ENCODE assay signal across 21 mouse cellular contexts in genomic region chr1:70881269-70881668, GRCm38 (mm10).
A peak's percentile ranks its signal among the peaks of the same experiment; 100 is the strongest.
DNase-seq lines count a peak whose midpoint lies in the region; ATAC-seq and TF ChIP-seq lines count a peak whose summit lies in the region.
"Had no signal": no experiment of that assay in that cellular context is flagged by ENCODE, and none has a peak within 500 bp of the region (broad histone marks: within the 10 kb centered on the region; RNA-seq: fewer than 3 reads in every experiment).

No protein-coding gene starts in this region.

- no peak overlapping the region for H3K9ac ChIP-seq in forebrain, embryonic 13.5 days
- H3K9ac ChIP-seq in forebrain, embryonic 12.5 days: no peak overlapping the region
- H3K9ac ChIP-seq in hindbrain, embryonic 11.5 days (ENCODE audit: low read depth, low read length): no peak overlapping the region
- H3K9ac ChIP-seq in hindbrain, postnatal 0 days (replicated peaks; ENCODE audit: low read length): no peak overlapping the region
- no peak overlapping the region for H3K9ac ChIP-seq in midbrain, embryonic 13.5 days (replicated peaks)
- no peak overlapping the region for H3K9ac ChIP-seq in midbrain, embryonic 15.5 days
- no peak overlapping the region for H3K9ac ChIP-seq in intestine, postnatal 0 days (ENCODE audit: low read depth, low read length)
- H3K9ac ChIP-seq: embryonic facial prominence, embryonic 15.5 days; heart, embryonic 13.5 days; hindbrain, embryonic 13.5 days had no signal

- H3K36me3 ChIP-seq in forebrain, embryonic 13.5 days (ENCODE audit: poor library complexity, severe bottlenecking): no peaks in the 10 kb centered on the region
- H3K36me3 ChIP-seq in forebrain, embryonic 12.5 days (replicated peaks): no peaks in the 10 kb centered on the region
- no peaks in the 10 kb centered on the region for H3K36me3 ChIP-seq in hindbrain, embryonic 11.5 days (ENCODE audit: control insufficient read depth, insufficient read depth, low read length)
- H3K36me3 ChIP-seq in hindbrain, postnatal 0 days (ENCODE audit: insufficient read depth, low read length): no peaks in the 10 kb centered on the region
- H3K36me3 ChIP-seq in midbrain, embryonic 13.5 days: no peaks in the 10 kb centered on the region
- no peaks in the 10 kb centered on the region for H3K36me3 ChIP-seq in midbrain, embryonic 15.5 days (replicated peaks)
- H3K36me3 ChIP-seq in intestine, postnatal 0 days (ENCODE audit: control insufficient read depth, insufficient read depth): no peaks in the 10 kb centered on the region
- H3K36me3 ChIP-seq: embryonic facial prominence, embryonic 15.5 days; heart, embryonic 13.5 days; hindbrain, embryonic 13.5 days had no signal

- no peaks in the 10 kb centered on the region for H3K4me1 ChIP-seq in forebrain, embryonic 13.5 days
- H3K4me1 ChIP-seq in forebrain, embryonic 12.5 days: no peaks in the 10 kb centered on the region; the same call in 1 of the 2 replicates
- no peaks in the 10 kb centered on the region for H3K4me1 ChIP-seq in hindbrain, embryonic 11.5 days (replicated peaks; ENCODE audit: control insufficient read depth, insufficient read depth, low read length)
- H3K4me1 ChIP-seq in hindbrain, postnatal 0 days (ENCODE audit: insufficient read depth, low read length): no peaks in the 10 kb centered on the region
- peaks cover 16% of the 10 kb centered on the region for H3K4me1 ChIP-seq in midbrain, embryonic 13.5 days (replicated peaks)
- peaks cover 4% of the 10 kb centered on the region; the same call in 1 of the 2 replicates for H3K4me1 ChIP-seq in midbrain, embryonic 15.5 days
- no peaks in the 10 kb centered on the region for H3K4me1 ChIP-seq in intestine, postnatal 0 days (replicated peaks; ENCODE audit: control insufficient read depth, insufficient read depth, low read length)
- H3K4me1 ChIP-seq: embryonic facial prominence, embryonic 15.5 days; heart, embryonic 13.5 days had no signal

- no peak overlapping the region for H3K27ac ChIP-seq in forebrain, embryonic 13.5 days
- H3K27ac ChIP-seq in forebrain, embryonic 12.5 days: no peak overlapping the region
- H3K27ac ChIP-seq in hindbrain, embryonic 11.5 days (ENCODE audit: low read depth, low read length): no peak overlapping the region
- H3K27ac ChIP-seq in hindbrain, postnatal 0 days: no peak overlapping the region
- no peak overlapping the region for H3K27ac ChIP-seq in midbrain, embryonic 13.5 days
- no peak overlapping the region for H3K27ac ChIP-seq in midbrain, embryonic 15.5 days
- no peak overlapping the region for H3K27ac ChIP-seq in intestine, postnatal 0 days (ENCODE audit: low read depth, low read length)
- H3K27ac ChIP-seq: embryonic facial prominence, embryonic 15.5 days; gastrocnemius, adult 2 months; heart, embryonic 13.5 days; hindbrain, embryonic 13.5 days had no signal

- peak; percentile 24 for DNase-seq in hindbrain, embryonic 11.5 days (ENCODE audit: low spot score)
- no peak for DNase-seq in hindbrain, postnatal 0 days (ENCODE audit: low spot score)
- DNase-seq in gastrocnemius, postnatal 4 days (ENCODE audit: low spot score in 2 of 2): no peak
- DNase-seq: adrenal gland, postnatal 10 days; cerebellum, adult 11-12 months; cerebellum, adult 9-11 months; cerebellum, postnatal 36 days; embryo, embryonic 11 days; gastrocnemius, adult 2 months; gastrocnemius, postnatal 25 days; heart, postnatal 36 days had no signal

- no peaks in the 10 kb centered on the region for H3K27me3 ChIP-seq in forebrain, embryonic 13.5 days
- H3K27me3 ChIP-seq in forebrain, embryonic 12.5 days: no peaks in the 10 kb centered on the region
- H3K27me3 ChIP-seq in hindbrain, embryonic 11.5 days (ENCODE audit: control insufficient read depth, insufficient read depth, low read length): no peaks in the 10 kb centered on the region
- no peaks in the 10 kb centered on the region for H3K27me3 ChIP-seq in hindbrain, postnatal 0 days (ENCODE audit: insufficient read depth, low read length)
- no peaks in the 10 kb centered on the region for H3K27me3 ChIP-seq in midbrain, embryonic 13.5 days
- no peaks in the 10 kb centered on the region for H3K27me3 ChIP-seq in midbrain, embryonic 15.5 days (replicated peaks)
- no peaks in the 10 kb centered on the region for H3K27me3 ChIP-seq in intestine, postnatal 0 days (replicated peaks; ENCODE audit: control insufficient read depth, insufficient read depth, low read length)
- H3K27me3 ChIP-seq: embryonic facial prominence, embryonic 15.5 days; heart, embryonic 13.5 days; hindbrain, embryonic 13.5 days had no signal

- 0 out of 2 replicates have a peak, but pooled peaks have one; percentile 13 for ATAC-seq in forebrain, embryonic 13.5 days
- no peak for ATAC-seq in forebrain, embryonic 12.5 days (ENCODE audit: low FRiP score)
- peak; percentile 41; the same call in 1 of the 2 replicates for ATAC-seq in hindbrain, embryonic 11.5 days (ENCODE audit: low FRiP score)
- ATAC-seq in hindbrain, postnatal 0 days: no peak
- peak; percentile 67; the same call in 1 of the 2 replicates for ATAC-seq in midbrain, embryonic 13.5 days
- ATAC-seq in midbrain, embryonic 15.5 days (replicated peaks): no peak
- ATAC-seq in intestine, postnatal 0 days: no peak
- ATAC-seq: intestine, embryonic 16.5 days had no signal

- H3K9me3 ChIP-seq in forebrain, embryonic 13.5 days (replicated peaks): no peaks in the 10 kb centered on the region
- no peaks in the 10 kb centered on the region for H3K9me3 ChIP-seq in forebrain, embryonic 12.5 days
- no peaks in the 10 kb centered on the region for H3K9me3 ChIP-seq in hindbrain, embryonic 11.5 days (ENCODE audit: control insufficient read depth, low read length)
- H3K9me3 ChIP-seq in hindbrain, postnatal 0 days (ENCODE audit: low read length): no peaks in the 10 kb centered on the region
- H3K9me3 ChIP-seq in midbrain, embryonic 13.5 days: no peaks in the 10 kb centered on the region
- no peaks in the 10 kb centered on the region for H3K9me3 ChIP-seq in midbrain, embryonic 15.5 days
- H3K9me3 ChIP-seq in intestine, postnatal 0 days (ENCODE audit: control insufficient read depth): no peaks in the 10 kb centered on the region
- H3K9me3 ChIP-seq: embryonic facial prominence, embryonic 15.5 days; heart, embryonic 13.5 days; hindbrain, embryonic 13.5 days had no signal

- H3K4me2 ChIP-seq in forebrain, embryonic 13.5 days: no peak overlapping the region
- no peak overlapping the region for H3K4me2 ChIP-seq in forebrain, embryonic 12.5 days
- H3K4me2 ChIP-seq in hindbrain, embryonic 11.5 days (replicated peaks; ENCODE audit: low read depth, low read length): no peak overlapping the region
- H3K4me2 ChIP-seq in hindbrain, postnatal 0 days (ENCODE audit: low read depth, low read length): no peak overlapping the region
- H3K4me2 ChIP-seq in midbrain, embryonic 13.5 days (replicated peaks): no peak overlapping the region
- no peak overlapping the region for H3K4me2 ChIP-seq in midbrain, embryonic 15.5 days
- H3K4me2 ChIP-seq in intestine, postnatal 0 days (replicated peaks; ENCODE audit: low read depth): no peak overlapping the region
- H3K4me2 ChIP-seq: embryonic facial prominence, embryonic 15.5 days; heart, embryonic 13.5 days; hindbrain, embryonic 13.5 days had no signal

- no peak for TF ChIP-seq CTCF in hindbrain, postnatal 0 days (IDR thresholded peaks at IDR 0.05; ENCODE audit: low read depth)
- no peak for TF ChIP-seq CTCF in intestine, postnatal 0 days (IDR thresholded peaks at IDR 0.05; ENCODE audit: low read depth)

- 47% methylated on average over 3 of the region's 3 CpGs for WGBS in forebrain, embryonic 13.5 days
- WGBS in forebrain, embryonic 12.5 days: 51% methylated on average over 3 of the region's 3 CpGs
- WGBS in hindbrain, embryonic 11.5 days: 53% methylated on average over 3 of the region's 3 CpGs
- WGBS in hindbrain, postnatal 0 days: 28% methylated on average over 3 of the region's 3 CpGs
- WGBS in midbrain, embryonic 13.5 days: 19% methylated on average over 3 of the region's 3 CpGs
- 30% methylated on average over 3 of the region's 3 CpGs for WGBS in midbrain, embryonic 15.5 days
- WGBS in intestine, postnatal 0 days: 82% methylated on average over 3 of the region's 3 CpGs

- H3K4me3 ChIP-seq in forebrain, embryonic 13.5 days: no peak overlapping the region
- H3K4me3 ChIP-seq in forebrain, embryonic 12.5 days (replicated peaks): no peak overlapping the region
- no peak overlapping the region for H3K4me3 ChIP-seq in hindbrain, embryonic 11.5 days (ENCODE audit: low read depth, low read length)
- H3K4me3 ChIP-seq in hindbrain, postnatal 0 days (ENCODE audit: low read length): no peak overlapping the region
- H3K4me3 ChIP-seq in midbrain, embryonic 13.5 days (replicated peaks): no peak overlapping the region
- no peak overlapping the region for H3K4me3 ChIP-seq in midbrain, embryonic 15.5 days
- no peak overlapping the region for H3K4me3 ChIP-seq in intestine, postnatal 0 days (ENCODE audit: low read depth, low read length)
- H3K4me3 ChIP-seq: embryonic facial prominence, embryonic 15.5 days; erythroblast, embryonic 14.5 days; gastrocnemius, adult 2 months; heart, embryonic 13.5 days; hindbrain, embryonic 13.5 days had no signal

Comparison
In these comparisons a context has a peak if more than half of its experiments do, and no peak if none do; other contexts are left out.
1. ATAC-seq: peak in forebrain, embryonic 13.5 days (single experiment), hindbrain, embryonic 11.5 days (single experiment) and midbrain, embryonic 13.5 days (single experiment); none in forebrain, embryonic 12.5 days (single experiment), hindbrain, postnatal 0 days (single experiment), midbrain, embryonic 15.5 days (single experiment) and intestine, postnatal 0 days (single experiment).